Mouse (Mus musculus) right cerebral cortex, postnatal 25 days (tissue): ENCODE results near the gene AU040320.

Experiments
- DNase-seq: peaks from one replicate; pipeline ENCODE4 v3.0.0; 2022

AU040320 gene

DNA sequence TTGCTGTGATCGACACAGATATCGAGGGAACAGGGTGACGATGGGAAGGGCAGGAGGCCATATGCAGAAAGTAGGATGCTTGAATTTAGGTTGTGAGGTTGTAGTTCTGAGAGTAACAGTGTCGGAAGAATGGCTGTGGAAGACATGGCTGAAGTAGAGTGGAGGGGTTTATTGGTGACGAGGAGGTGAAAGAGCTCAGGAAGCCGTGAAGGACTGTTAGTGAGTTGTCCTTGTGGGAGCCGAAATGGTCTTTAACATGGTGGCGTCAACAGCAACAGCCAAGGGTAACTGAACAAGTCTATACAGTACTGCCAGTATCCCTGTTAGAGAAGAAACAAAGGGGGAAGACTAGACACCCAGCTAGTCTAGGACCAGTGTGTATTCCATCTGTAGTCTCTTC, 48.8 kb downstream of the AU040320 start:
- no peak for DNase-seq

GRCm38 (mm10) chr4:126803268-126803873, 50.0 kb downstream of the AU040320 start:
- DNase-seq, result no peak

GRCm38 (mm10) chr4:126805741-126806140, 52.4 kb downstream of the AU040320 start:
- no peak for DNase-seq

GRCm38 (mm10) chr4:126806692-126807427, 53.5 kb downstream of the AU040320 start:
- no peak for DNase-seq

- DNase-seq, result no peak
Observed at GRCm38 (mm10) chr4:126810566-126810965, 57.2 kb downstream of the AU040320 start.

DNA sequence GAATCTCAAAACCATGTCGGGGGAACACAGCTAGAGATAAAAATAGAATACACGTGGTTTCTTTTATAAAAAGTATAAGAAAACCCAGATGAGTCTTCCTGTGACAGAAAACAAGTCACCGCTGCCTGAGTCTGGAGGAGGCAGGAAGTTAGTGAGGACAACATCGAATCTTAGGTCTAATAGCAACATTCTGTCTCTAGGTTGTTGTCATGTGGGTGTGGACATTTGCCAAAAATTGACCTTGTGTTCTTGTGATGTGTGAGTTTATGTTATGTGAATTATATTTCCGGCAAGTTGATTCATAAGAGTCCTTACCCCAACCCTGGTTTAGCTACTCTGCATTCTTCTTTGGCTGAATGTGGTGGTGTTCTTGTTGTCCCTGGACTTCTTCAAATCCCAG, 59.9 kb downstream of the AU040320 start:
- DNase-seq, result no peak

DNA sequence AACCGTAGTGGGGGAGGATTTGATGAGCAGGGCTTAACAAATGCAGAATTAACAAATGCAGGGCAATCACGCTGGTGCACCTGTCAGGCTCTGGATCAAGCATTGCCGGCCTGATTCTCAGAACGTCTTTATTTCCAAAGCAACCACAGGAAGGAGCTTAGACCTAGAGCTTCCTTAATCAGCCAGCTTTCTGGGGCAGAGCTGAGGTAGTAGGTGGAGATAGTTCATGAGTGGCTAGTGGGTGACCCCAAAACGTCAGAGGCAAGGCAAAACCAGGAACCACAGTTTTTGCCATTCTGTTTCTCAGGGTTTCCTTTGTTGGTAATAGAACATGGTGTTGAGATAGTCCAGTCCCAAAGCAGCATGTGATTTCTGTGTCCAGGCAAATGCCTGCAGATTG, 61.5 kb downstream of the AU040320 start:
- DNase-seq, result no peak

DNA sequence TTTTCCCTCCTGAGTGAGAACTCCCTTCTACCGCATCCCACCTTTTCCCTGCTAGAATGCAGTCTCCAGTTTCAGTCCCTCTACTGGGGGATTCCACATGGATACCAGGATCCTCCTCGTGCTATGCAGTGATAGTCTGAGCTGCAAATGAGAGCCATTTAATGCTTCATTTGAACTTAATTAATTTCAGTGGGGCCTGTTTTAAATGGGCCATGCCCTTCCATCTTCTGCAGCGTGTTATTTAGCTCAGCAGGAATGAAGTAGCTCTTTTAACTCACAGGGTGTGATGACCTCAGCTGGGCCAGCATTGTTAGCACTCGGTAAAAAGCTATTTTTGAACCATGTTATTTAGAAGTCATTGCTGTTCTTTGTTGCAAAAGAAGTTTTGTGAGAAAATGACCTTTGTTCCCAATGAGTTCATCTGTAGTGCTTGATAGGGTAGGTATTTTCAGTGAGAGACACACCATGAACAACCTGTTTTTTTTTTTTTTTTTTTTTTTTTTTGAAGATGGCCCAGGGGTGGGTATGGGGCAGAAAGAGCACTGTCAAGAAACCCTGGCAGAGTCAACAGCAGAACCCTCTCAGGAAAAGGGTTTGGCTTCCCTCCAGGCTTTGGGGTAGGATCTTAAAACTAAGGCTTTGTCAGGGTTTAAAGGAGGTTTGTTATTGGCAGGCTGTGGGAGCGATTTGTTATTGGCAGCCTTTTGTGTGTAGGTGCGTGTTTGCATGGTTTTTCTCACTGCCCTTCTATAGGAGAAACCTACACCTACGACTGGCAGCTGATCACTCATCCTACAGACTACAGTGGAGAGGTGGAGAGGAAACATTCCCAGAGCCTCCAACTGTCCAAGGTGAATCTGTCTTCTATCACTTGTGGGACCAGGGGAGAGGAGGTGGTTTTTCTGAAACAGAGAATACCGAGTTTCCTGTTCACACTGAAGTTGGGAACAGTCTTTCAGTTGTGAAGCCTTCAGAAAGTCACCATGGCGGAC, 69.8 kb downstream of the AU040320 start:
- DNase-seq, result no peak

DNA sequence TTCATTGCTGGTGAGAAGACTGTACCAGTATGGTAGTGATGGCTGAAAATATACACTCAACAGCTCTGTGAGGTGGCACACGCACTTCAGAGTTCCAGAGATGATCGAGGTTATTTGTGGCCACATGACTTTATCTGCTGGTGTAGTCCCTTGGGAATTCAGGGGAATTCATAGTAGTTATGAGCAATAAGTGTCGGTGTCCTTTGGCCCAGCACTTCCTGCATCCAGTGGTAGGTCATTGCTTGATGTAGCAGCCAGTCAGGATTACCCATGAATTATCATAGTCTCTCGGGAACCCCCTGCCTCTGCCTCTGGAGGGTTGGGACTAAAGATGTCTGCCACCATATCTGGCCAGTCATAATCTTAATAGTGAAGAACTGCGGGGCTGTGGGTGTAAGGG, 70.6 kb downstream of the AU040320 start:
- no peak for DNase-seq

- DNase-seq, result no peak
Observed at GRCm38 (mm10) chr4:126831122-126831521, 77.8 kb downstream of the AU040320 start.

DNA sequence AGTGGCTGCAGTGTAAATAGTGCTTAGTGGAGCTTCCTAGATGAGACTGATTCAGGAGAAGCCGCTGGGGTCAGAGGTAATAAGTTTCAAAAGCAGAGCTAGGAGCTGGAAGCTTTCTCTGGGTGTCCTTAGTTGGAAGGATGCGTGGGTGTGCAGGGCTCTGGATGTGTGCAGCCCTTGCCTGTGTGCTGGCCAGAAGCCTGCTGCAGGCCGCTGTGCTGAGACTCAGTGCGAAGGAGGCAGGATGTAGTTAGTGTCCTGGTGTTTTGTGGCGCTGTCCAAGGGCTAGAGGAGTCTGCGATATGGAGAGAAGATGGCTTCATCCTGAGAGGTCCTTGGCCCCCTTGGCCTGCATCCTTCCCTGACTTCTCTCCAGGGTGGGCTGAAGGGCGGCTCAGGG, 85.5 kb downstream of the AU040320 start:
- DNase-seq, result no peak

GRCm38 (mm10) chr4:126839873-126840272, 86.5 kb downstream of the AU040320 start:
- DNase-seq, result peak; percentile 80

DNA sequence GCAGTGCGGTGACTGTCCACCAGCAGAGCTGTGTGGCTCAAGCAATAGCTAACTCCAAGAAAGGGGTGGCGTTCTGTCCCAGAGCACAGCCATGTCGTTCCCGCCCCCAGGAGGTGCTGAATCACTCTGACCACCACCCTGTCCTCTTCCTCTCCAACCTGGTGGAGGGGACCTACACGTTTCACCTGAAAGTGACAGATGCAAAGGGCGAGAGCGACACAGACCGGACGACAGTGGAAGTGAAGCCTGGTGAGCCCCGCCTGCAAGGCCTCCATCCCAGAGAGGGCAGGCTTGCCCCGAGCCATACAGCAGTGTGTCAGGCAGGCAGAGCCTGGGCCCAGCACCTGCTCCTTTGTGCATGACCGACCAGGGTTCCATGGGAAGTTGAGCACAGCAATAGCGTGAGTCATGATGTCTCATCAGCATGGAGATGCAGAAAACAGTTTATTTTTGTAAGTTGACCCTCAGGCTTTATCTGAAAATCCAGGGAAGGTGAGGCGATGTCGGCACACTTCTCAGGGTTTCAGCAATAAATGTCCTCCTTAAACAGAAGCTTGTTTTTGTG, 87.7 kb downstream of the AU040320 start:
- DNase-seq, result no peak

- DNase-seq, result no peak
Observed at GRCm38 (mm10) chr4:126842911-126843310, 89.6 kb downstream of the AU040320 start.

DNA sequence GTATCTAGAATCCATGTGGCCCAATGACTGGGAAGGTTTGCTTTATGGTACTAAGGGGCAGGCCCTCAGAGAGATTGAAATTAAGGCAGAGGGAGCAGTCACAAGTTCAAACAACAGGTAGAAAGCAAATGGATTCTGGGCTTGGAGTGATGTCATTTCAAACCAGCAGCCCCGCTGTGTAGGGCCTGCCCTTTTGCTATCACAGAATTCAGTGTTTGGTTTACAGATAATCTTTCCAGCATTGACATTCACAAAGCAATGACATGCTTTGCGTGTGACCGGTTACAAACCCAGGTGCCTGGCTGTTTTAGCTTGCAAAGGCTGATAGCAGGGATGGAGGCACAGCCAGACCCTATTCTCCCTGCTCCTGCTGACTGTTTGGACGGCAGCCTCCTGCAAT, 92.3 kb downstream of the AU040320 start:
- no peak for DNase-seq

- DNase-seq, result no peak
Observed at GRCm38 (mm10) chr4:126846971-126847370, 93.6 kb downstream of the AU040320 start.

- DNase-seq, result no peak
Observed at GRCm38 (mm10) chr4:126850019-126850777, 96.9 kb downstream of the AU040320 start.

DNA sequence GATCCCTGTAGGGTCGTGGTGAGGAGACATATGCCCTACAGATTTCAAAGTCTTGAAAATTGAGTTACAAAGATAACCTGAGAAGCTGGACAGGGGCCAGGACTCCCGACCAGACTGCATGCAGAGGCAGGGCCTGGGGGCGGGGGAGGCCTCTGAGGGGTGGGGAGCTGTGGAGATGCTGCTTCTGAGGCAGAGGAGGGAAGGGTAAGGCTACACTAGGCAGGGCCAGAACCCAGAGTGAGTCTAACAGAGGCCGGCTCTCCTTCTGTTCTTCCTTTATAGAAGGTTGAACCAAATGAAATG, 97.4 kb downstream of the AU040320 start:
- no peak for DNase-seq

DNA sequence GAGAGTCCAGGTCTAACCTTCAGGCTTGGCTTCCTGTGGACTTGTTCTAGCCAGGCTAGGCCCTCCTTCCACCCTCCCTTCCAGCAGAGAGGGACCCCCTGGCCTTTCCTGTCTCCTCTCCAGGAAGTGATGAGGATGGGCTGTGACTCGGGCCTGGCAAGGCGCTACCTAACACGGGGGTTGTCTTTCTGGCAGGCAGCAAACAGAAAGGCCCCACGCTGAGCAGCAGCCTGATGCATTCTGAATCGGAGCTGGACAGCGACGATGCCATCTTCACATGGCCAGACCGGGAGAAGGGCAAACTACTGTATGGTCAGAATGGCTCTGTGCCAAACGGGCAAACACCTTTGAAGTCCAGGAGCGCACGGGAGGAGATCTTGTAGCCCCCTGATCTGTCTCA, 99.6 kb downstream of the AU040320 start:
- no peak for DNase-seq

- DNase-seq, result no peak
Observed at GRCm38 (mm10) chr4:126860268-126860986, 107.1 kb downstream of the AU040320 start.

DNA sequence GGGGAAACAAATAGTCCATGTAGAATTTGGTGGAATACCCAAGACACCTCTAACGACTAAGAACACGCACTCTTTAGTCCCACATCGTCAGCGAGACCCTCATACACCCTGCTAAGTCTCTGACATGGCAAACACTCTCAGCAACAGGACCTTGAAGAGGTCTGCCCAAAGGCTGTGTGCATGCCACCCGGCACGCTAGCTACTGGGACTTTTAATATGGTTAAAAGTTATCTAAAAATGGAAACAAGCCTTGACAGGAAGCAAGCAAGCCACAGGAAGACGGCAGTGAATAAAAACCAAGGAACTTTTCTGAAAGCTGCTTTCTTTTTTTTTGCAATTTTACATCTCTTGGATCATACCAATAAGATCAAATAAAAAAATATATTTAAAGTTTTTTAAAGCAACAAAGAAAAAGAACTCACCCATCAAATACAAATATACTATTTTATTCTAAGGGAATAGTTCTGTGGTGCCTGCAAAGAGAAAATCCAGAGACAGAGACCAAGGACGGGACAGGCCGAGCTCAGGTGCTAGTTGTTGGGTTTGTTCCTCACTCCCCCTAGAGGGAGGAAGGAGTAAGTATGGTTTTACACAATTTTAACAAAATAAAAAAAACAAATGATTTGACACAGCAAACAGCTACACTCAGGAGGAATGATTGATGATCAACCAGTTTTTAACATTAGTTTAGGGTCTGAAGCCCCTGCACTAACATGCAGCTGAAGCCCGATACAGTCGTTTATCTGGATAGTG, 108.3 kb downstream of the AU040320 start:
- DNase-seq, result no peak
